Comparison of ENCODE assay signal across 1 mouse cellular context in the genomic region with DNA sequence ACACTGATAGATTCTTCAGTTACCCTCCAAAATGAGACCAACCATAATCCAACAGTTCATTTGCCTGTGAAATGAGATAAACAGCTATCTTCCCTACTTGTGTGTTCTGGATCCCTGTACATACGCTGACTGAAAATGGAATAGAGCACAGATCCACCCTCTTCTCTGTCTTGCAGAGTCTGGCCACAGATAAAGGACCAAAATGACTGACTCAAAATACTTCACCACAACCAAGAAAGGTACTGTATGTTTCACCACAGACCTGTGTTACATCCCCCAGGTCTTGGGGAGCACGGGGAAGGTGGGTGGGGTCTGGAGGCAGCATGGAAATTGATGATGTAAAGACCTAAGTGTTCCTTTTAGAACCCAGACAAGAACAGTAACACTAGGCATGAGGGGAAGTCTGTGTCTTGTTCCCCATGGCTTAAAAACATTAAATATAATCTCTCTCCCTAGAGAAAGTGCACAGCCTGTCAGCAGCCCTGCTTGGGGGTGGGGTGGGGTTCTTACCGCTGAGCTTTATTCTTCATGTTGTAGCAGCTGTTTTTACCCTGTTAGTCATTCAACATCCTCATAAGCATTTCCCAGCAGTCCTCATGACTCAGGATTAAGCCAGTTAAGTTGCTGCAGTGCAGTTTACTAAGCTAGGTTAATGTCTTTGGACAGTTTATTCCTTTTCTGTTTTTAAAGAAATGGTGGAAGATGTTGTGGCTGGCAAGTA.
TF ChIP-seq lines count a peak whose summit lies in the region.

No protein-coding gene starts in this region.

TF ChIP-seq in MEL, 35 proteins besides CTCF, POLR2A, EP300 and RAD21:
- TF ChIP-seq GABPA (IDR thresholded peaks at IDR 0.05; ENCODE audit: low read depth, low read length) (no peak), RCOR1 (IDR thresholded peaks at IDR 0.05; ENCODE audit: low read depth, low read length) (peak; percentile 41; the same call in 1 of the 2 replicates), POLR2AphosphoS2 (IDR thresholded peaks at IDR 0.05; ENCODE audit: low read length) (no peak), POLR2AphosphoS5 (IDR thresholded peaks at IDR 0.05; ENCODE audit: borderline replicate concordance, low read depth, low read length) (no peak), SMC3 (IDR thresholded peaks at IDR 0.05; ENCODE audit: low read depth, low read length) (no peak), CHD1 (IDR thresholded peaks at IDR 0.05; ENCODE audit: low read depth, low read length) (no peak), SIN3A (IDR thresholded peaks at IDR 0.05; ENCODE audit: low read length) (peak; percentile 77), ZKSCAN1 (IDR thresholded peaks at IDR 0.05; ENCODE audit: low read depth, low read length) (no peak), ETS1 (IDR thresholded peaks at IDR 0.05; ENCODE audit: low read depth, low read length) (peak; percentile 36; the same call in 1 of the 2 replicates), TCF12 (IDR thresholded peaks at IDR 0.05; ENCODE audit: low read depth, low read length) (peak; percentile 87), TBP (IDR thresholded peaks at IDR 0.05; ENCODE audit: low read depth, low read length) (peak; percentile 73), MAX (IDR thresholded peaks at IDR 0.05; ENCODE audit: low read length) (no peak), USF2 (IDR thresholded peaks at IDR 0.05; ENCODE audit: borderline replicate concordance in 1 of 2, insufficient read depth in 1 of 2, low read depth in 1 of 2, low read length in 2 of 2) (no peak), ZC3H11A (IDR thresholded peaks at IDR 0.05; ENCODE audit: low read depth, low read length) (no peak), BHLHE40 (IDR thresholded peaks at IDR 0.05; ENCODE audit: borderline replicate concordance, low read depth, low read length) (no peak), ZMIZ1 (IDR thresholded peaks at IDR 0.05; ENCODE audit: low read depth, low read length) (no peak), MEF2A (IDR thresholded peaks at IDR 0.05; ENCODE audit: extremely low read depth, insufficient replicate concordance, low read depth, low read length, poor library complexity, severe bottlenecking) (no peak), KAT2A (conservative IDR thresholded peaks at IDR 0.05; ENCODE audit: low read depth, low read length) (no peak), MYC (IDR thresholded peaks at IDR 0.05; ENCODE audit: low read depth, low read length) (peak; percentile 58; the same call in 1 of the 2 replicates), HCFC1 (IDR thresholded peaks at IDR 0.05; ENCODE audit: low read depth, low read length) (peak; percentile 28; the same call in 1 of the 2 replicates), USF1 (IDR thresholded peaks at IDR 0.05; ENCODE audit: low read depth, low read length) (no peak), MXI1 (IDR thresholded peaks at IDR 0.05; ENCODE audit: low read depth, low read length) (peak; percentile 64; the same call in 1 of the 2 replicates), MYB (IDR thresholded peaks at IDR 0.05; ENCODE audit: low read depth, low read length) (peak; percentile 87), E2F4 (IDR thresholded peaks at IDR 0.05; ENCODE audit: borderline replicate concordance, low read depth, low read length) (no peak), TAL1 (IDR thresholded peaks at IDR 0.05; ENCODE audit: low read length) (peak; percentile 85), GATA1 (IDR thresholded peaks at IDR 0.05; ENCODE audit: low read depth, low read length) (peak; percentile 93), JUND (IDR thresholded peaks at IDR 0.05; ENCODE audit: low read depth, low read length) (no peak), NELFE (IDR thresholded peaks at IDR 0.05; ENCODE audit: low read depth, low read length) (no peak), MAZ (IDR thresholded peaks at IDR 0.05; ENCODE audit: low read depth, low read length) (no peak), UBTF (IDR thresholded peaks at IDR 0.05; ENCODE audit: borderline replicate concordance, insufficient read depth, low read depth, low read length) (0 out of 2 replicates have a peak, but pooled peaks have one; percentile 32), NRF1 (IDR thresholded peaks at IDR 0.05; ENCODE audit: insufficient read depth, low read depth, low read length, poor library complexity, severe bottlenecking) (no peak), ELF1 (IDR thresholded peaks at IDR 0.05; ENCODE audit: low read depth, low read length) (no peak)
